Mouse (Mus musculus): ENCODE data around the gene Fbxw4.

Gene Fbxw4

GRCm38 (mm10) chr19:45659738-45660502 is at the start of gene Fbxw4:
TSS of gene Fbxw4 (minus strand) at chr19:45660312.
- DNase-seq (ENCODE audit: low read depth, low spot score): peak; percentile 56

- no peak for DNase-seq (ENCODE audit: low read depth, low spot score)
These were observed 48.6 kb upstream of the Fbxw4 start for GRCm38 (mm10) chr19:45708704-45709103.

- no peak for DNase-seq (ENCODE audit: low read depth, low spot score)
These were observed 36.1 kb upstream of the Fbxw4 start for GRCm38 (mm10) chr19:45696281-45696600.

GRCm38 (mm10) chr19:45695496-45696280 is 35.6 kb upstream of the Fbxw4 start:
- DNase-seq (ENCODE audit: low read depth, low spot score): no peak

GRCm38 (mm10) chr19:45694056-45694455 is 33.9 kb upstream of the Fbxw4 start:
- peak; percentile 16 for DNase-seq (ENCODE audit: low read depth, low spot score)

- no peak for DNase-seq (ENCODE audit: low read depth, low spot score)
These were observed 32.1 kb upstream of the Fbxw4 start for GRCm38 (mm10) chr19:45692211-45692610.

- peak; percentile 21 for DNase-seq (ENCODE audit: low read depth, low spot score)
These were observed 31.0 kb upstream of the Fbxw4 start for GRCm38 (mm10) chr19:45691001-45691535.

GRCm38 (mm10) chr19:45687001-45687400 is 26.9 kb upstream of the Fbxw4 start:
- DNase-seq (ENCODE audit: low read depth, low spot score): no peak

- no peak for DNase-seq (ENCODE audit: low read depth, low spot score)
These were observed 23.6 kb upstream of the Fbxw4 start for GRCm38 (mm10) chr19:45683676-45684075.

- no peak for DNase-seq (ENCODE audit: low read depth, low spot score)
These were observed 20.5 kb upstream of the Fbxw4 start for GRCm38 (mm10) chr19:45680495-45681130.

GRCm38 (mm10) chr19:45676723-45677269 is 16.7 kb upstream of the Fbxw4 start:
- no peak for DNase-seq (ENCODE audit: low read depth, low spot score)

- DNase-seq (ENCODE audit: low read depth, low spot score): no peak
These were observed 15.8 kb upstream of the Fbxw4 start for GRCm38 (mm10) chr19:45675720-45676581.

- no peak for DNase-seq (ENCODE audit: low read depth, low spot score)
These were observed 15.1 kb upstream of the Fbxw4 start for GRCm38 (mm10) chr19:45675196-45675595.

GRCm38 (mm10) chr19:45672971-45673370 is 12.9 kb upstream of the Fbxw4 start:
- no peak for DNase-seq (ENCODE audit: low read depth, low spot score)

GRCm38 (mm10) chr19:45668986-45669385 is 8.9 kb upstream of the Fbxw4 start:
- no peak for DNase-seq (ENCODE audit: low read depth, low spot score)

- DNase-seq (ENCODE audit: low read depth, low spot score): no peak
These were observed 3.7 kb upstream of the Fbxw4 start for GRCm38 (mm10) chr19:45663851-45664250.

- peak; percentile 63 for DNase-seq (ENCODE audit: low read depth, low spot score)
These were observed 335 bp upstream of the Fbxw4 start for GRCm38 (mm10) chr19:45660503-45660790.

- peak; percentile 73 for DNase-seq (ENCODE audit: low read depth, low spot score)
These were observed 793 bp downstream of the Fbxw4 start for GRCm38 (mm10) chr19:45659301-45659737.

- DNase-seq (ENCODE audit: low read depth, low spot score): peak; percentile 39
These were observed 1.4 kb downstream of the Fbxw4 start for GRCm38 (mm10) chr19:45658556-45659268.

- DNase-seq (ENCODE audit: low read depth, low spot score): no peak
These were observed 2.3 kb downstream of the Fbxw4 start for GRCm38 (mm10) chr19:45657828-45658227.
